Mouse (Mus musculus) lung, embryonic 15.5 days (tissue): ENCODE measurements at regions not wholly inside any gene's neighbourhood (a gene's known extent, or its start where the extent isn't known, plus 50 kb on each side); places are given as distances from the start of the nearest gene placed in this dataset.

Source experiments
- ATAC-seq: fragments of 200-750 bp; cut with Nextera tagmentation; 2 replicates; pipeline ENCODE4 v1.8.0; 2017; ENCODE audit warnings: moderate number of reproducible peaks, borderline replicate concordance; ENCODE audit not compliant: low FRiP score, low TSS enrichment; ENCODE audit errors: extremely low read depth
- H3K27ac ChIP-seq: fragments of 300-500 bp; sonication (generic); 2 replicates; pipeline ENCODE4 v1.5.1; 2015; ENCODE audit warnings: moderate library complexity, mild to moderate bottlenecking, inconsistent platforms
- H3K27me3 ChIP-seq: fragments of 300-500 bp; sonication (generic); 2 replicates; pipeline ENCODE4 v1.6.1; 2015; ENCODE audit warnings: inconsistent platforms
- H3K36me3 ChIP-seq: fragments of 300-500 bp; sonication (generic); 2 replicates; pipeline ENCODE4 v1.6.1; 2015; ENCODE audit warnings: inconsistent platforms
- H3K4me1 ChIP-seq: fragments of 300-500 bp; sonication (generic); 2 replicates; pipeline ENCODE4 v1.6.1; 2015; ENCODE audit warnings: inconsistent platforms
- H3K4me2 ChIP-seq: fragments of 300-500 bp; sonication (generic); 2 replicates; pipeline ENCODE4 v1.6.1; 2015; ENCODE audit warnings: inconsistent platforms, mild to moderate bottlenecking, moderate library complexity
- H3K4me3 ChIP-seq: fragments of 300-500 bp; sonication (generic); 2 replicates; pipeline ENCODE4 v1.5.1; 2015; ENCODE audit warnings: mild to moderate bottlenecking, inconsistent platforms
- H3K9ac ChIP-seq: fragments of 300-500 bp; sonication (generic); 2 replicates; pipeline ENCODE4 v1.6.1; 2015; ENCODE audit warnings: inconsistent platforms
- H3K9me3 ChIP-seq: fragments of 300-500 bp; sonication (generic); 2 replicates; pipeline ENCODE4 v1.6.1; 2016; ENCODE audit warnings: inconsistent platforms
- WGBS: fragments of 180-500 bp; shearing (Covaris S2); methylation state at CpG from one replicate; pipeline ENCODE4 v1.1.7; 2015; 5-methylcytosine and 5-hydroxymethylcytosine counted together

DNA sequence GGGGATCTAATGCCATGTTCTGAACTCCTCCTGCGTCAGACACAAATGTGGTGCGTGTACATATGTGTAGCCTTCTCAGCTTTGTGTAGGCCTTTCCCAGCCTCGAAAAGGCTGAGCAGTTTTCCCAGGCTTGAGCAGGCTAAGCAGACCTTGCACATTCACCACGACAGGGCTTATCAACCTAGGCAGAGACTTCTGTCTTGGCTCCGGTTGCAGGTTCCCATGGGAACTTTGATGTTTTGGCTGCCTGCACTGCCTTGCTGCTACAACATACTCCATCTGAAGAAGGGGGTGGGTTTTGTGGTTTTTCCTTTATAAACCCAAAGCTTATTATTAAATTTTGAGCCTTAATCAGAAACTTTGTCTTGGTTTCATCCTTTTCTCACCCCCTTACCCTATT, 109.2 kb downstream of the Aptx start:
- Histone ChIP-seq H3K27ac (no peak overlapping the region), H3K4me3 (no peak overlapping the region), H3K36me3 (no peaks in the 10 kb centered on the region), H3K9me3 (no peaks in the 10 kb centered on the region), H3K4me1 (no peaks in the 10 kb centered on the region), H3K9ac (no peak overlapping the region), H3K4me2 (no peak overlapping the region), H3K27me3 (no peaks in the 10 kb centered on the region)
- ATAC-seq, result no peak
- WGBS, result 65% methylated on average over 5 of the region's 5 CpGs

DNA sequence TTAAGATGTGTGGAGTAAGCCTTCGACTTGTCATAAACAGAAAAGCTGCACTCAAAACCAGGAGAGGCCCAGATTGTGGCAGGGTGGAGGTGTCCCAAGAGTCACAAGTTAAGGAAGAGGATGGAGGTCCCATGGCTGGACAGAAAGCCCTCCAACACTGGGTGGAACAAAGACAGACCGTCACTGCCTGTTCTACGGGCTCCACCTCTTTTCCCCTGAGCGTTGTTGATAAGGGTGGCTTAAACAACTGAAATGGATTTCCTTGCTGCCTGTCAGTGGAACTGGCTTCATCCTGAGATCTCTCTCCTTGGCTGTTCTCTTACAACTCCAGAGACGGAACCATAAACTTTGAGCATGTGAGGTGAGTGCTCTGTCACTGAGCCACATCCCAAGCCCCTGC, 78.0 kb downstream of the Aptx start:
- no peak overlapping the region for H3K4me3 ChIP-seq
- no peak for ATAC-seq
- no peaks in the 10 kb centered on the region for H3K9me3 ChIP-seq
- 35% methylated on average over 5 of the region's 5 CpGs for WGBS
- H3K36me3 ChIP-seq, result no peaks in the 10 kb centered on the region
- H3K4me2 ChIP-seq, result no peak overlapping the region
- no peak overlapping the region for H3K9ac ChIP-seq
- H3K27me3 ChIP-seq, result no peaks in the 10 kb centered on the region
- H3K4me1 ChIP-seq, result no peaks in the 10 kb centered on the region
- H3K27ac ChIP-seq, result no peak overlapping the region

DNA sequence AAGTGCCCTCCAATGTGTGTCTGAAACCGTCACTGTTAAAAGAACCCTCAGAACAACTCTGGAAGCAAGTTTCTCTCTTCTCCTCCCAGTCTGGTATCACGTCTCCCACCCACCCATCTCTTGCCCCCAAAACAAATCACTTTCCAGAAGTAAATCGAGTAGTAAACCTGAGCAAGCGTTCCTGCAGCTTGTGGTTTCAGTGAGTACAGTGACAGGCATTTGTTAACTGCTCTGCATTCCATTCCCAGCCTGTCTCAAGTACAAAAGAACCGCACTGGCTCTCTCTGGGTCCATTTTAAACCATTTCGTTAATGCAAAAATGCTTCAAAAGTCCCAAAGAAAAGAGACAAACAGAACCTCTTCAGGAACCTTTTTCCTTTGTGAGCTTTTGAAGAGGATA, 77.1 kb downstream of the Aptx start:
- 33% methylated on average over 6 of the region's 6 CpGs for WGBS

More for the DNA sequence above, 77.1 kb downstream of the Aptx start:
- H3K4me1 ChIP-seq, result no peaks in the 10 kb centered on the region
- no peak overlapping the region for H3K27ac ChIP-seq
- ATAC-seq, result no peak
- H3K27me3 ChIP-seq, result no peaks in the 10 kb centered on the region
- no peak overlapping the region for H3K9ac ChIP-seq
- no peak overlapping the region for H3K4me2 ChIP-seq
- H3K4me3 ChIP-seq, result no peak overlapping the region
- no peaks in the 10 kb centered on the region for H3K9me3 ChIP-seq
- H3K36me3 ChIP-seq, result no peaks in the 10 kb centered on the region
